Mouse (Mus musculus) lung, postnatal 0 days (tissue): ENCODE measurements at regions not wholly inside any gene's neighbourhood (a gene's known extent, or its start where the extent isn't known, plus 50 kb on each side); places are given as distances from the start of the nearest gene placed in this dataset.

Source experiments
- ATAC-seq: fragments of 200-750 bp; cut with Nextera tagmentation; 2 replicates; pipeline ENCODE4 v1.8.0; 2017; ENCODE audit warnings: moderate library complexity
- DNase-seq: peaks from one replicate; pipeline ENCODE4 v3.0.0-alpha.2; 2016; ENCODE audit warnings: low spot score
- H3K27ac ChIP-seq: fragments of 300-500 bp; sonication (generic); 2 replicates; pipeline ENCODE4 v1.5.1; 2014; ENCODE audit warnings: antibody characterized with exemption, mild to moderate bottlenecking, low read length, mixed read lengths
- H3K27me3 ChIP-seq: fragments of 300-500 bp; sonication (generic); replicated peaks from 2 replicates; pipeline ENCODE4 v1.6.1; 2014; ENCODE audit warnings: low read length, mixed read lengths; ENCODE audit not compliant: insufficient read depth
- H3K36me3 ChIP-seq: fragments of 300-500 bp; sonication (generic); 2 replicates; pipeline ENCODE4 v1.6.1; 2014; ENCODE audit warnings: low read length, mixed read lengths; ENCODE audit not compliant: insufficient read depth
- H3K4me1 ChIP-seq: fragments of 300-500 bp; sonication (generic); 2 replicates; pipeline ENCODE4 v1.6.1; 2014; ENCODE audit warnings: antibody characterized with exemption, low read depth, low read length, mixed read lengths; ENCODE audit not compliant: insufficient read depth
- H3K4me2 ChIP-seq: fragments of 300-500 bp; sonication (generic); replicated peaks from 2 replicates; pipeline ENCODE4 v1.6.1; 2014; ENCODE audit warnings: low read depth, mild to moderate bottlenecking, low read length, moderate library complexity, mixed read lengths
- H3K4me3 ChIP-seq: fragments of 300-500 bp; sonication (generic); 2 replicates; pipeline ENCODE4 v1.5.1; 2014; ENCODE audit warnings: low read depth, low read length
- H3K9ac ChIP-seq: fragments of 300-500 bp; sonication (generic); replicated peaks from 2 replicates; pipeline ENCODE4 v1.6.1; 2014; ENCODE audit warnings: low read depth, mild to moderate bottlenecking
- H3K9me3 ChIP-seq: fragments of 300-500 bp; sonication (generic); 2 replicates; pipeline ENCODE4 v1.6.1; 2016; ENCODE audit warnings: low read length, mixed read lengths
- CTCF ChIP-seq: IDR thresholded peaks from 2 replicates; pipeline ENCODE4 v1.5.1; 2016; ENCODE audit warnings: antibody characterized with exemption, mild to moderate bottlenecking
- EP300 ChIP-seq: IDR thresholded peaks from 2 replicates; pipeline ENCODE4 v1.6.1; 2016; ENCODE audit warnings: antibody characterized with exemption, mild to moderate bottlenecking, control low read depth
- WGBS: fragments of 180-500 bp; shearing (Covaris S2); extraction: QIAGEN DNeasy Blood & Tissue Kit; methylation state at CpG from one replicate; pipeline ENCODE4 v1.1.7; 2014; 5-methylcytosine and 5-hydroxymethylcytosine counted together

DNA sequence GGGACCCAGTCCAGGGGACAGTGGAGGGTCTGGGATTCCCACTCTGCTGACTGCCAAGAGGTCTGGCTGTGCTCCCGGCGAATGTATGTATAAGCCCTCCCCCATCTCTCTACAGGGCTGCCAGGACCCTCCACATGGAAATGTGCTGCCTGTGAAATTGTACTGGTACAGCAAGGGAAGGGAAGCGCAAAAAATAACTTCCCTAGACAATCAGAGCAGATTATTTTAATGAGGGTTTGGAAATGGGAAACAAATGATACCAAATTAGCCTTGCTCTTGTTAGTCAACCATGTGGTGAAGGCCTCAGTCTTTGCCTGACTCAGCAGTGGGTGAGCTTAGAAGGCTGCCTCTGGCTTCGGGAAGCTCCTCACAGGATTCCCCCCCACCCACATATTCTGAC is 386.8 kb upstream of the Plxna2 start:
- no peak overlapping the region for H3K4me2 ChIP-seq
- H3K27me3 ChIP-seq: no peaks in the 10 kb centered on the region
- no peak overlapping the region for H3K4me3 ChIP-seq
- no peak overlapping the region for H3K9ac ChIP-seq
- no peaks in the 10 kb centered on the region for H3K36me3 ChIP-seq
- ATAC-seq (peak; percentile 41; the same call in 1 of the 2 replicates), DNase-seq (peak; percentile 19)
- H3K27ac ChIP-seq: no peak overlapping the region
- 49% methylated on average over 4 of the region's 4 CpGs for WGBS
- H3K4me1 ChIP-seq: no peaks in the 10 kb centered on the region
- no peaks in the 10 kb centered on the region for H3K9me3 ChIP-seq
- TF ChIP-seq CTCF (no peak), EP300 (no peak)

GRCm38 (mm10) chr1:194226550-194227160 is 391.4 kb upstream of the Plxna2 start:
- no peak overlapping the region for H3K4me3 ChIP-seq
- ATAC-seq (no peak), DNase-seq (no peak)
- H3K9ac ChIP-seq: no peak overlapping the region
- H3K4me1 ChIP-seq: 0 out of 2 replicates have a peak, but pooled peaks cover 8% of the 10 kb centered on the region
- TF ChIP-seq CTCF (no peak), EP300 (no peak)
- H3K9me3 ChIP-seq: no peaks in the 10 kb centered on the region
- H3K27me3 ChIP-seq: no peaks in the 10 kb centered on the region
- H3K27ac ChIP-seq: no peak overlapping the region
- WGBS: 42% methylated on average over 6 of the region's 6 CpGs
- H3K36me3 ChIP-seq: no peaks in the 10 kb centered on the region
- no peak overlapping the region for H3K4me2 ChIP-seq

GRCm38 (mm10) chr1:194225786-194226185 is 392.2 kb upstream of the Plxna2 start:
- no peak for ATAC-seq
- WGBS: 23% methylated on average over 1 of the region's 1 CpGs
- no peak overlapping the region for H3K4me2 ChIP-seq
- H3K4me1 ChIP-seq: 0 out of 2 replicates have a peak, but pooled peaks cover 8% of the 10 kb centered on the region
- TF ChIP-seq CTCF (no peak), EP300 (no peak)
- H3K9ac ChIP-seq: no peak overlapping the region
- no peaks in the 10 kb centered on the region for H3K9me3 ChIP-seq
- H3K36me3 ChIP-seq: no peaks in the 10 kb centered on the region
- H3K27me3 ChIP-seq: no peaks in the 10 kb centered on the region
- no peak overlapping the region for H3K4me3 ChIP-seq
- DNase-seq: no peak
- no peak overlapping the region for H3K27ac ChIP-seq

DNA sequence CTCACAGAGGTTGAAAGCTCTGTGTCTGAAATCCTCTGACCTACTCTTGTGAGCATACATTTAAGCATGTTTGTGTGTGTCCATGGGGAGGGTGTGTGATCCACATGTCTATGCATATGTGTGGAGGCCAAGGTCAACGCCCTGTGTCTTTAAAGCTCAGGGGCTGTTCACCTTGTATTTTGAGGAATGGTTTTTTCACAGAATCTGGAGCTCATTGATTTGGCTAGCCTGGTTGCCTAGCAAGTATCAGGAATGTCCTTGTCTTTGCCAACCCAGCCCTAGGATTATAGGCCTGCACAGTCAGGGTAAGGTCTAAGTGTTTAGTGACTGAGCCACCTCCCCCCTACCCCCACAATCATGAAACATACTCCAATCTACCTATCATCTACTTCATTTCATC is 394.0 kb upstream of the Plxna2 start:
- H3K4me2 ChIP-seq: no peak overlapping the region
- H3K27ac ChIP-seq: no peak overlapping the region
- no peaks in the 10 kb centered on the region for H3K9me3 ChIP-seq
- ATAC-seq (no peak), DNase-seq (no peak)
- no peak overlapping the region for H3K4me3 ChIP-seq
- TF ChIP-seq EP300 (no peak), CTCF (no peak)
- no peaks in the 10 kb centered on the region for H3K36me3 ChIP-seq
- H3K9ac ChIP-seq: no peak overlapping the region
- 0 out of 2 replicates have a peak, but pooled peaks cover 8% of the 10 kb centered on the region for H3K4me1 ChIP-seq
- no peaks in the 10 kb centered on the region for H3K27me3 ChIP-seq
- 74% methylated on average over 1 of the region's 1 CpGs for WGBS

- no peak overlapping the region for H3K27ac ChIP-seq
- no peak overlapping the region for H3K4me3 ChIP-seq
- 55% methylated on average over 2 of the region's 2 CpGs for WGBS
- ATAC-seq (no peak), DNase-seq (no peak)
- H3K9ac ChIP-seq: no peak overlapping the region
- H3K4me1 ChIP-seq: 0 out of 2 replicates have a peak, but pooled peaks cover 8% of the 10 kb centered on the region
- no peaks in the 10 kb centered on the region for H3K9me3 ChIP-seq
- TF ChIP-seq CTCF: no peak
- no peak for TF ChIP-seq EP300
- H3K4me2 ChIP-seq: no peak overlapping the region
- no peaks in the 10 kb centered on the region for H3K36me3 ChIP-seq
- H3K27me3 ChIP-seq: no peaks in the 10 kb centered on the region
Measured at GRCm38 (mm10) chr1:194223610-194224009, 394.4 kb upstream of the Plxna2 start.

DNA sequence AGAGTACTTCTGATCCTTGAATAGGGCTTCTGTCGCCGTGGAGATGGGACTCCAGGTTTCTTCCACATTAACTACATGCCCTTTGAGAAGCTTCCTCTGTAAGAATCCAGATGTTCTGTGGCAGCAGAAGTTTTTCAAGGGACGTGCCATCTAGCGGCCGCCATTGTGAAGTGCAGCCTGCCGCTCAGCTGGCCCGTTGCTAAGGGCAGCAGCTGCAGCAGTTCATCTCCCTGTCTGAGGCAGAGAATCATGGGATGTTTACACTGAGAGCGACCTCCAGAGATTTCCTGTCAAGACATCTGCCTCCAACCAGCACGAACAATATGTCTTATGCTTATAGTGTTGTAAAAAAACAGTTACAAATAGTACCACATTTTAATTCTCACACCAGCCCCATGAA is 395.0 kb upstream of the Plxna2 start:
- no peak overlapping the region for H3K27ac ChIP-seq

More for the DNA sequence above, 395.0 kb upstream of the Plxna2 start:
- DNase-seq (peak; percentile 91), ATAC-seq (peak; percentile 95)
- Histone ChIP-seq H3K36me3 (no peaks in the 10 kb centered on the region), H3K9ac (no peak overlapping the region), H3K27me3 (no peaks in the 10 kb centered on the region), H3K4me2 (no peak overlapping the region), H3K4me1 (0 out of 2 replicates have a peak, but pooled peaks cover 8% of the 10 kb centered on the region), H3K4me3 (no peak overlapping the region), H3K9me3 (no peaks in the 10 kb centered on the region)
- peak; percentile 93 for TF ChIP-seq CTCF
- TF ChIP-seq EP300: no peak
- 2% methylated on average over 9 of the region's 9 CpGs for WGBS
